Mouse (Mus musculus): ENCODE results near the gene Wfdc8. TPM values are rescaled to one million over a fixed set of nuclear protein-coding genes. Genes with fewer than 3 reads are reported as not detected.
A peak's percentile ranks its signal among the peaks of the same experiment; 100 is the strongest.
"Not testable (repeated sequence)": the region's sequence is repeated elsewhere in the genome, so short reads cannot be mapped to it uniquely, and the experiment has no call there.

Gene Wfdc8
- polyA plus RNA-seq, 1 experiment from 2014 or later = not detected

DNA sequence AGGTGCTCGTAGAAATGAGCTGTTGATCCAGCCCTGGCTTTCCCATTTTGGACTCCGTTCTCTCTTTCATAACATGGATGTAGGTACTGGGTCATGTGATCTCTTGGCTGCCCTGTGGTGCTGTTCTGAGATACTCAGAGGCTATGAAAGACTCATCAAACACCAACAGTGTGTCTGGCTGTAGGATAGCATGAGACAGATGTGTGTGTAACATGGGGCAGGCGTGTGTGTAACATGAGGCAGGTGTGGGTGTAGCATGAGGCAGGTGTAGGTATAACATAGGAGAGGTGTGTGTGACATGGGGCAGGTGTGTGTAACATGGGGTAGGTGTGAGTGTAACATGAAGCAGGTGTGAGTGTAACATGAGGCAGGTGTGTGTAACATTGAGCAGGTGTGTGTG lies 2.0 kb upstream of the Wfdc8 start:
- ATAC-seq = no peak

DNA sequence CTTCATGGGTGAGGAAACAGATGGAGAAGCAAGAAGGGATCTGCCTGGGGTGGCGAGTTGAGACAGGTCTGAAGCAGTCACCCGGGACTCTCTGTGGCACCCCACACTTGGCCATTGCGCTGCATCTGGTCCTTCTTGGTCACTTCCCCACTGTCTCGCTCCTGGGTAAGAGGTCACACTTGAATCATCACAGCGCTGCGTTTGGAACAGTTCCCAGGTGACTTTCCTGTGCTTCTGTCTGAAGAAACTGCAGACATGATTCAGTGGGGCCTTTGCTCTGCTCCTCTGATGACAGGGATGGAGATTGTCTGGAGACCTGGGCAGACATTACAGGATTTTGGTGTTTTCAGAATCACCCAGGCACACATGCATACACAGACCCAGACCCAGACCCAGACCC lies 4.6 kb downstream of the Wfdc8 start:
- 76% methylated on average over 6 of the region's 6 CpGs for WGBS
- Histone ChIP-seq H3K4me2 (ENCODE audit: low read depth, low read length) (no peak overlapping the region), H3K27ac (ENCODE audit: low read length) (no peak overlapping the region), H3K36me3 (ENCODE audit: control insufficient read depth, insufficient read depth, low read length) (no peaks in the 10 kb centered on the region), H3K4me1 (ENCODE audit: control insufficient read depth, insufficient read depth, low read length) (no peaks in the 10 kb centered on the region), H3K9ac (ENCODE audit: low read depth, low read length) (no peak overlapping the region), H3K27me3 (replicated peaks; ENCODE audit: control insufficient read depth, insufficient read depth, low read length) (no peaks in the 10 kb centered on the region), H3K9me3 (ENCODE audit: control insufficient read depth, low read length) (no peaks in the 10 kb centered on the region), H3K4me3 (ENCODE audit: low read length) (no peak overlapping the region)
- no peak for ATAC-seq

More for the DNA sequence above, 2.0 kb upstream of the Wfdc8 start:
- Histone ChIP-seq H3K4me1 (ENCODE audit: control insufficient read depth, insufficient read depth, low read length) (no peaks in the 10 kb centered on the region), H3K4me3 (ENCODE audit: low read length) (no peak overlapping the region), H3K4me2 (ENCODE audit: low read depth, low read length) (no peak overlapping the region), H3K27me3 (replicated peaks; ENCODE audit: control insufficient read depth, insufficient read depth, low read length) (no peaks in the 10 kb centered on the region), H3K9me3 (ENCODE audit: control insufficient read depth, low read length) (no peaks in the 10 kb centered on the region), H3K27ac (ENCODE audit: low read length) (no peak overlapping the region), H3K9ac (ENCODE audit: low read depth, low read length) (no peak overlapping the region), H3K36me3 (ENCODE audit: control insufficient read depth, insufficient read depth, low read length) (no peaks in the 10 kb centered on the region)
- WGBS = 90% methylated on average over 3 of the region's 3 CpGs

DNA sequence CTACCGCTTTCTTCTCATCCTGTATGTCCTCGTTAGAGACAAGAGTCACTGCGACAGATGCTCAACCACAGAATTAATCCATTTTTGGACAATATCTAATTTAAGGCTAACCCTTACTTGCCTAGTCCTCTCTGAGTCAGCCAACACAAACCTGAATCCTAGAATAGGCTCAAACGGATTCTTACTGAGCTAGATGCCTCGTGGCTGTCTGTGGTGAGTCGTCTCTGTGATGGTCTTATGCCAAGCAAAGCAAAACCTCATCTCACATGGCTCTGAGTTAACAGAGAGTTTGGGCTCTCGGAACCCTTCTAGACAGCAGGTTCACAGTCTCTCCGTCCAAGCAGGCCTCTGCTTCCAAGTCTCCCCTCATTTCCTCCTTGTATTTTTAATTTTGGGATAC lies 9.0 kb downstream of the Wfdc8 start:
- WGBS = 88% methylated on average over 8 of the region's 8 CpGs
- Histone ChIP-seq H3K27me3 (replicated peaks; ENCODE audit: control insufficient read depth, insufficient read depth, low read length) (no peaks in the 10 kb centered on the region), H3K9ac (ENCODE audit: low read depth, low read length) (no peak overlapping the region), H3K9me3 (ENCODE audit: control insufficient read depth, low read length) (peaks cover 3% of the 10 kb centered on the region; the same call in 1 of the 2 replicates), H3K4me2 (ENCODE audit: low read depth, low read length) (no peak overlapping the region), H3K27ac (ENCODE audit: low read length) (no peak overlapping the region), H3K4me1 (ENCODE audit: control insufficient read depth, insufficient read depth, low read length) (no peaks in the 10 kb centered on the region), H3K36me3 (ENCODE audit: control insufficient read depth, insufficient read depth, low read length) (no peaks in the 10 kb centered on the region), H3K4me3 (ENCODE audit: low read length) (no peak overlapping the region)
- ATAC-seq = no peak

DNA sequence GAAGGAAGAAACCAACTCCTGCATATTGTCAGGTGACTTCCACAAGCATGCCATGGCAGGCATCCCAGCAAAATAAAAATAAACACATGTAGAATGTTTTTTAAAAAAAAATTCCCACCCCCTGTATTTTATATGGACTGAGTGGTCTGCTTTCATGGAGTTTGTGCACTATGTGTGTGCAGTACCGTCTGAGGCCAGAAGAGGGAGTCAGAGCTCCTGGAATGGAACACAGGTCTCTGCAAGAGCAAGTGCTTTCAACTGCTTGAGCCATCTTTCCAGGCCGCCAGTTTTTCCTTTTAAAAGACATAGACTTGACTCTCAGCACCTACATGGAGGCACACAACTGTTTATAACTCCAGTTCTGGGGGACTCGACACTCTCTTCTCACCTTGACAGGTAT lies 9.9 kb downstream of the Wfdc8 start:
- Histone ChIP-seq H3K4me2 (ENCODE audit: low read depth, low read length) (no peak overlapping the region), H3K4me1 (ENCODE audit: control insufficient read depth, insufficient read depth, low read length) (no peaks in the 10 kb centered on the region), H3K9ac (ENCODE audit: low read depth, low read length) (no peak overlapping the region), H3K27me3 (replicated peaks; ENCODE audit: control insufficient read depth, insufficient read depth, low read length) (no peaks in the 10 kb centered on the region), H3K27ac (ENCODE audit: low read length) (no peak overlapping the region), H3K4me3 (ENCODE audit: low read length) (no peak overlapping the region), H3K9me3 (ENCODE audit: control insufficient read depth, low read length) (peaks cover 3% of the 10 kb centered on the region; the same call in 1 of the 2 replicates), H3K36me3 (ENCODE audit: control insufficient read depth, insufficient read depth, low read length) (no peaks in the 10 kb centered on the region)
- WGBS = 93% methylated on average over 3 of the region's 3 CpGs
- ATAC-seq = no peak

DNA sequence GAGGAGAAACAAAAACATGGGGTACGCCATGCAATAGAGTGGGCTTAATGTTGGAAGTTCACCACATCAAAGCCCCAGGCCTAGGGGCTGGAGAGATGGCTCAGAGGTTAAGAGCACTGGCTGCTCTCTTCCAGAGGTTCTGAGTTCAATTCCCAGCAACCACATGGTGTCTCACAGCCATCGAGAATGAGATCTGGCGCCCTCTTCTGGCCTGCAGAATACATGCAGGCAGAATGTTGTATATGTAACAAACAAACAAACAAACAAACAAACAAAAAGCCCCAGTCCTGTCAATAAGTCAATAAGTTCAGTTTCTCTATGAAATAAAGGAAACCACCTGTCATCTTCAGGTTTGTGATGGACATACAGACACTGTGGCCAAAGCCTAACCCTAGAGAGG lies 13.2 kb downstream of the Wfdc8 start:
- H3K4me2 ChIP-seq (ENCODE audit: low read depth, low read length) = no peak overlapping the region
- H3K9ac ChIP-seq (ENCODE audit: low read depth, low read length) = no peak overlapping the region
- 64% methylated on average over 3 of the region's 3 CpGs for WGBS
- H3K27me3 ChIP-seq (replicated peaks; ENCODE audit: control insufficient read depth, insufficient read depth, low read length) = no peaks in the 10 kb centered on the region
- H3K4me3 ChIP-seq (ENCODE audit: low read length) = no peak overlapping the region
- no peak overlapping the region for H3K27ac ChIP-seq (ENCODE audit: low read length)
- ATAC-seq = no peak
- no peaks in the 10 kb centered on the region for H3K4me1 ChIP-seq (ENCODE audit: control insufficient read depth, insufficient read depth, low read length)
- peaks cover 3% of the 10 kb centered on the region; the same call in 1 of the 2 replicates for H3K9me3 ChIP-seq (ENCODE audit: control insufficient read depth, low read length)
- no peaks in the 10 kb centered on the region for H3K36me3 ChIP-seq (ENCODE audit: control insufficient read depth, insufficient read depth, low read length)

DNA sequence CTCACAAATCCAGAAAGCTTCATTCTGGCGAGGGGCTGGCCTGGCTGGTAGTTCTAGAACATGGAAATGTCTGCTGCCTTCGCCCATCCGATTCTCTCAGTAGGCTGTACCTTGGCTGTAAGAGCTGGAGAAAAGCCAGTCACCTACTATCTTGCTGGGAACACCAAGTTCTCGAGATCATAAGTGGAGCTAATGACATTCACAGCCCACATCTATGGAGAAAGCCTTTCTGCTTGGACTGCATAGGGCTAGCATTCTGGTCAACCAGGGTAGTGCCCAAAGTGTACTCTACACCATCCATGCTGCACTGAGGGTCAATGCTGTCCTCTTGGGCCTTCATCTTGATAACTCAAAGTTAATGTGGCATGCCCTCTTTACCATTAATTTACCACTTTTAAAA lies 19.9 kb downstream of the Wfdc8 start, which contains the start of gene Eppin:
TSS of gene Eppin (minus strand) at position 101 of the 400 bp plus-strand sequence.
- 75% methylated on average over 4 of the region's 4 CpGs for WGBS
- no peak for ATAC-seq
- H3K4me1 ChIP-seq (ENCODE audit: control insufficient read depth, insufficient read depth, low read length) = no peaks in the 10 kb centered on the region
- H3K27ac ChIP-seq (ENCODE audit: low read length) = no peak within 1 kb of the TSS
- no peaks in the 10 kb centered on the region for H3K27me3 ChIP-seq (replicated peaks; ENCODE audit: control insufficient read depth, insufficient read depth, low read length)
- H3K4me2 ChIP-seq (ENCODE audit: low read depth, low read length) = no peak within 1 kb of the TSS
- H3K4me3 ChIP-seq (ENCODE audit: low read length) = no peak within 1 kb of the TSS
- no peak within 1 kb of the TSS for H3K9ac ChIP-seq (ENCODE audit: low read depth, low read length)
- no peaks in the 10 kb centered on the region for H3K36me3 ChIP-seq (ENCODE audit: control insufficient read depth, insufficient read depth, low read length)
- no peaks in the 10 kb centered on the region for H3K9me3 ChIP-seq (ENCODE audit: control insufficient read depth, low read length)

DNA sequence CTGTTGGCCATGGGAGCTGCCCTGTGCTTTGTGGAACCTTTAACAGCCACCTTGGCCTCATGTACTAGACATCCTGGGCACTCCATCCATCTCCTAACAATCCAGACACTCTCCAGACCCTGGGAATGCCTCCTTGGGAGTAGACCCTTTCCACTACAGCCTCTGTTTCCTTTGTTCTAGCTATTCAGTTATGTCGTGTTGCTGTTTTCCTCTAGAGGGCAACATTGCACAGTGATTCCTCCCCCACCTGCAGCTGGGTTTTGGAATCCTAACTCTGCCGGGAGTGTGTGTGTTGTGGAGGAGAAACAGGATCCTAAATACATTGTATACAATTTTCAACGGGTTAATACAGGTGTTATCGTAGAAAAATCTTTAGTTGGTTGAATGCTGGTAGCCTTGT lies 21.4 kb downstream of the Wfdc8 start:
- no peak overlapping the region for H3K4me2 ChIP-seq (ENCODE audit: low read depth, low read length)
- H3K9ac ChIP-seq (ENCODE audit: low read depth, low read length) = no peak overlapping the region
- H3K27me3 ChIP-seq (replicated peaks; ENCODE audit: control insufficient read depth, insufficient read depth, low read length) = no peaks in the 10 kb centered on the region
- no peak overlapping the region for H3K27ac ChIP-seq (ENCODE audit: low read length)
- no peak overlapping the region for H3K4me3 ChIP-seq (ENCODE audit: low read length)
- 3% methylated on average over 4 of the region's 4 CpGs for WGBS
- ATAC-seq = no peak
- no peaks in the 10 kb centered on the region for H3K4me1 ChIP-seq (ENCODE audit: control insufficient read depth, insufficient read depth, low read length)
- no peaks in the 10 kb centered on the region for H3K36me3 ChIP-seq (ENCODE audit: control insufficient read depth, insufficient read depth, low read length)
- no peaks in the 10 kb centered on the region for H3K9me3 ChIP-seq (ENCODE audit: control insufficient read depth, low read length)

DNA sequence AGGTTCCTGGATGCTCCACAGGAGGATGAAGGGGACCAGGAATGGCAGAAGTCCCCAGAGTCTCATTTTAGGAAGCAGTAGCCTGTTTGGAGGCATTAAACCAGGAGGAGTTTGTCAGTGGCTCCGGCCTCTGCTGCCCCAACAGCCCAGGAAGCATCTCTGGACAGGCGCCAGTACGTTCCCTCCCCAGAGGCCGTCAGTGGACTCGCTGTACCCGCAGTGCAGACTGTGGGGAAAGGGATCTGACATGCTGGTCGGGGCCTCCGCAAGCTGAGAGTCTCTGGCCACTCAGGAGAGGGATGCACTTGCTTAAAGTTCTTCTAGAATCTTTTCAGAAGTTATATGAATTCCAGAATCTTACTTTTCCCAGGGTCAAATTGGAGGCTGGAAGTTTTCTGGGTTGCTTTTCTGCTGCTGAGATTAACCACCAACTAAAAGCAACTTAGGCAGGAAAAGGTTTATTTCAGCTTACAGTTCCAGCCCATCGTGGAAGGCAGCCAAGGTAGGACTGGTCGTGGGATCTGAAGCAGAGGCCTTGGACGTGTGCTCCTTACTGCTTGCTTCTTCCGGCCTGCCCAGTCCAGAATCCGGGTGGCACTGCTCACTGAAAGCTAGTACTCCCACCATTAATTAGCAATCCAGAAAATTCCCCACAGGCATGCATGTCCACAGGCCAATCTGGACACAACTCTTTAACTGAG lies 28.3 kb downstream of the Wfdc8 start, which contains the start of gene Wfdc6a:
TSS of gene Wfdc6a (minus strand) at position 423 of the 701 bp plus-strand sequence.
- ATAC-seq; H3K4me2 ChIP-seq (ENCODE audit: low read depth, low read length); H3K4me1 ChIP-seq (ENCODE audit: control insufficient read depth, insufficient read depth, low read length); H3K27me3 ChIP-seq (replicated peaks; ENCODE audit: control insufficient read depth, insufficient read depth, low read length); H3K36me3 ChIP-seq (ENCODE audit: control insufficient read depth, insufficient read depth, low read length); H3K4me3 ChIP-seq (ENCODE audit: low read length); H3K9me3 ChIP-seq (ENCODE audit: control insufficient read depth, low read length); H3K9ac ChIP-seq (ENCODE audit: low read depth, low read length): not testable (repeated sequence)
- WGBS = 52% methylated on average over 13 of the region's 13 CpGs
- peak within 1 kb of the TSS; percentile 50; the same call in 1 of the 2 replicates for H3K27ac ChIP-seq (ENCODE audit: low read length)

DNA sequence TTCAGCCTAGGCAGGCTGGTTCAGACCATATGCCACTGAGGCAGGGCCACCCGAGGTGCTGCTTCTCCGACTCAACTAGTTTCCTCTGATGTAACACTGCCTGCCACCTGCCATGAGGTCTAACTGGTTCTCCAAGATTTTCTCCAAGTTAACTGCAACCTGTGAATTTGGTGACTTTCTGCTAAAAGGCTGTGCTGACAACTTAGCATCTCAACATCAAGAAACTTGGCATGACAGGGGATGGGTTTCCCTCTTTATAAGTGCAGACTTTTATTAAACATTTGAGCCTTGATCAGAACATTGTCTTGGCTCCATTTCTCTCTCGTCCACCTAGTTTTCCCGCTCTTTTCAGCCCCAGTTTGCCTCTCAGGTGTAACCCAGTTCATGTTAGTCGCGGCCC lies 40.1 kb downstream of the Wfdc8 start, which contains the start of gene Spint3:
TSS of gene Spint3 (minus strand) at position 101 of the 400 bp plus-strand sequence.
- H3K36me3 ChIP-seq (ENCODE audit: control insufficient read depth, insufficient read depth, low read length); ATAC-seq; H3K9ac ChIP-seq (ENCODE audit: low read depth, low read length); H3K27ac ChIP-seq (ENCODE audit: low read length); H3K4me1 ChIP-seq (ENCODE audit: control insufficient read depth, insufficient read depth, low read length); H3K27me3 ChIP-seq (replicated peaks; ENCODE audit: control insufficient read depth, insufficient read depth, low read length); H3K4me3 ChIP-seq (ENCODE audit: low read length); H3K9me3 ChIP-seq (ENCODE audit: control insufficient read depth, low read length); H3K4me2 ChIP-seq (ENCODE audit: low read depth, low read length): not testable (repeated sequence)
- 83% methylated on average over 6 of the region's 6 CpGs for WGBS

DNA sequence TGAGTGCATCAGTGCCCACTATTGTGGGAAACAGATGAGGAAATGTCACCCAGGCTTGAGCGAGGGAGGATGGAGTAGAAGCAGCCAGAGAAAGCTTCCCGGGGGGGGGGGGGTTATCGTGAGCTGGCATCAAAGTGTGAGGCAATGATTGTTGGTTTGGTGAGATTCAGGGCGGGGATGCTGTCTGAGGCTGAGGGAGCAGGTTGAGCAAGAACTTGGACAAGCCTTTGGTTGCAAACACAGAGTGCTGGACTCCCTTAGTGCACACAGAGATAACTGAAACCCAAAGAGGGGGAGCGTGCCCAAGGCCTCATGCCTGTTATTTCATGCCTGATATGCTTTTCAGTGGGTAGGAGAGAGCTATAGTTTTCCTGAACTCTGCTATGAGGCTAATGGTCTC lies 46.0 kb downstream of the Wfdc8 start:
- no peaks in the 10 kb centered on the region for H3K36me3 ChIP-seq (ENCODE audit: control insufficient read depth, insufficient read depth, low read length)
- H3K9ac ChIP-seq (ENCODE audit: low read depth, low read length) = no peak overlapping the region
- no peak overlapping the region for H3K4me3 ChIP-seq (ENCODE audit: low read length)
- no peak overlapping the region for H3K27ac ChIP-seq (ENCODE audit: low read length)
- no peaks in the 10 kb centered on the region for H3K27me3 ChIP-seq (replicated peaks; ENCODE audit: control insufficient read depth, insufficient read depth, low read length)
- H3K4me1 ChIP-seq (ENCODE audit: control insufficient read depth, insufficient read depth, low read length) = peaks cover 5% of the 10 kb centered on the region
- H3K4me2 ChIP-seq (ENCODE audit: low read depth, low read length) = no peak overlapping the region
- H3K9me3 ChIP-seq (ENCODE audit: control insufficient read depth, low read length) = no peaks in the 10 kb centered on the region
- no peak for ATAC-seq
- WGBS = 93% methylated on average over 5 of the region's 5 CpGs
